Mouse (Mus musculus): ENCODE measurements around the gene Alkal2.

Alkal2 gene

DNA sequence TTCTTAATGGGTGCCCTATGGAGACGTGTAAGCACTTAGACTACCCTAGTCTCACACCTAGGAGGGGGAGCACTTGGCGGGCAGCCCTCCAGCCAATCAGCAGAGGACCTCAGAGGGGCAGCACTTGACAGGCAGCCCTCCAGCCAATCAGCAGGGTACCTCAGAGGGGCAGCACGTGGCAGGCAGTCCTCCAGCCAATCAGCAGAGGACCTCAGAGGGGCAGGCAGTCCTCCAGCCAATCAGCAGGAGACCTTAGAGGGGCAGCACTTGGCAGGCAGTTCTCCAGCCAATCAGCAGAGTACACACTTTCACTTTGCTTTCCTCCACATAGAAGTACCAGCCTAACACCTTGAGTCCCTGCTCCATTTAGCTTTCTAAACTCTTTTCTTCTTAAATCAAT is 38.3 kb downstream of the Alkal2 start:
- DNase-seq (ENCODE audit: low spot score in 2 of 2): no peak

DNA sequence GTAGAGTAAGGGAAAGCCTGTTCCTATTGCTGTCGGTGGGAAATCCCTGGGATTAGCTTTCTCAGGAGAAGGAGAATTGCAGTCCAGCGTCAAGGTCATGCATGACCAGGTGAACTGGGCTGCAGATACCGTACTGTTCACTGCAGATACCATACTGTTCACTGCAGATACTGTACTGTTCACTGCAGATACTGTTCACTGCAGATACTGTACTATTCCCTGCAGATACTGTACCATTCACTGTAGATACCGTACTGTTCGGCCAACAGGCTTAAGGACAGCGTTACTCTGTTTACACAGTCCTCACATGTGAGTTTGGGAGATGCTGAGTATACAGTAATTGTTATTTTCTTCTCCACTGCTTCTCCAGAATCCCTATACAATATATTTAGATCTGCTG is 44.1 kb downstream of the Alkal2 start:
- no peak for DNase-seq (ENCODE audit: low spot score in 2 of 2)

DNA sequence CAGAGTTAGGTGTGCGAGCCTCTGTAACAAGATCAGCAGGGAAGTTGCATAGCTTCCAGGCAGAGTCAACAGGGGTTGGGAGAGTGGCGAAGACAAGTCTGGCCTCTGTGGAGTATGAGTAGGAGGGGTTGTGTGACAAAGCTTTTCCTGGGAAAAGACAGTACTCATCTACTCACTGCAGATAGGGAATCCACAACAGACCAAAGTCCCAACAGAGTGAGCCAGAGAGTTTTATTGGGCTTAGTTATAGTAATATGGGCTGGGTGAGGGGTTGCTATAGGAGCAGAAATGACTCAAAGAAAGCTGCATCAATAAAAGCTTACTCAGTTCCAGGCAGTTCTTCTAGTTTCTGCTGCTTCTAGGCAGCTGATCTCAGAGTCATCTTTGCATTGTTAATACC is 49.2 kb downstream of the Alkal2 start:
- no peak for DNase-seq (ENCODE audit: low spot score in 2 of 2)

DNA sequence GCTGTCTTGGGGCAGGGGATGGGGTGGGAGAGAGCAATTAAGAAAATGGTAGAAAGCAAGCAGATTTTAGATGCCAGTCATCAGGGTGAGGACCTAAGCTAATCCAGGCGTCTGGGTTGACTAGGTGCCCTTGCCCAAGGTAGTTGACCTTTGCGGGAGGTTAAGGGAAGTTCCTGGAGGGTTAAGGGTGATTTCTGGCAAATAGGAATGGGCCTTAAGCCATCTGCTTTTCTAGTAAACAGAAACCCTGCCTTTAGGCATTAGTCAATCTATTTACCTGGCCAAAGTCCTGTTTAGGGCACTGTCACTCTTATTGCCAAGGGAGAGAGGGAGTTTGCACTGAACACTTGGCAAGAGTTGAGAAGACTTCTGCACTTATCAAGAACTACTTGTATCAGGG is 52.8 kb downstream of the Alkal2 start:
- no peak for DNase-seq (ENCODE audit: low spot score in 2 of 2)
